Mouse (Mus musculus): ENCODE measurements at regions not wholly inside any gene's neighbourhood (a gene's known extent, or its start where the extent isn't known, plus 50 kb on each side); places are given as distances from the start of the nearest gene placed in this dataset.

- TF ChIP-seq POLR2A (IDR thresholded peaks at IDR 0.05; ENCODE audit: control insufficient read depth, extremely low read depth, insufficient read depth, low read length, poor library complexity) (no peak), CTCF (IDR thresholded peaks at IDR 0.05; ENCODE audit: borderline replicate concordance, control insufficient read depth, extremely low read depth, insufficient read depth, low read length, poor library complexity) (no peak)
These were observed 233.3 kb downstream of the Foxa2 start for GRCm38 (mm10) chr2:147813516-147813915.
